Mouse (Mus musculus) heart, adult 2 months (tissue): ENCODE measurements at regions not wholly inside any gene's neighbourhood (a gene's known extent, or its start where the extent isn't known, plus 50 kb on each side); places are given as distances from the start of the nearest gene placed in this dataset.

ENCODE experiments used
- CTCF ChIP-seq: fragments of 200-600 bp; IDR thresholded peaks from 2 replicates; pipeline ENCODE4 v1.8.1; 2022; ENCODE audit warnings: antibody characterized with exemption, mild to moderate bottlenecking, moderate library complexity
- EP300 ChIP-seq: fragments of 200-500 bp; IDR thresholded peaks from 2 replicates; pipeline ENCODE4 v1.6.1; 2011; ENCODE audit warnings: low read depth, low read length, control low read depth; ENCODE audit not compliant: insufficient read depth
- POLR2A ChIP-seq: fragments of 200-500 bp; IDR thresholded peaks from 2 replicates; pipeline ENCODE4 v1.6.1; 2011; ENCODE audit warnings: mild to moderate bottlenecking, low read depth, low read length, control low read depth; ENCODE audit not compliant: insufficient read depth

DNA sequence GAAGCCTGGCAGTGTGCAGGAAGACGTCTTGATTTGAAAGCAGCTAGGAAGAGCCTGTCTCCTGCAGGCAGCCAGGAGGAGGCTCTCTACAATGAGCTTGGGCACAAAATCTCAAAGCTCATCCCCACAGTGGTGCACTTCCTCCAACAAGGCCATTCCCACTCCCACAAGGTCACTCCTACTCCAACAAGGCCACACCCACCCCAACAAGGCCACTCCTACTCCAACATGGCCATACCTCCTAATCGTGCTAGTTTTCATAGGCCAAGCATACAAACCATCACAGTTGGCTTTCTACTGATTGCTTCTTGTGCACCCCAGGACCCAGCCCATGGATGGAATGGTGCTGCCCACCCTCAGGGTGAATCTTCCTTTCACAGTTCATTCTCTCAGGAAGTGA lies 223.7 kb downstream of the Matn1 start:
- no peak for TF ChIP-seq POLR2A
- no peak for TF ChIP-seq CTCF
- TF ChIP-seq EP300, result no peak
